Mouse (Mus musculus) liver, embryonic 14.5 days (tissue): ENCODE data around the gene Gm20683. TPM values are rescaled to one million over a fixed set of nuclear protein-coding genes. Genes with fewer than 3 reads are reported as not detected.

Experiments used
- ATAC-seq: fragments of 200-750 bp; cut with Nextera tagmentation; 2 replicates; pipeline ENCODE4 v1.8.0; 2017; ENCODE audit warnings: moderate number of reproducible peaks, mild to moderate bottlenecking, moderate library complexity; ENCODE audit not compliant: insufficient read depth
- DNase-seq, 3 experiments: peaks; one replicate each; pipeline ENCODE4 v3.0.0-alpha.2; 2012 to 2013; ENCODE audit warnings: low read depth in 3 of 3, low spot score in 3 of 3
- H3K27ac ChIP-seq: fragments of 300-500 bp; sonication (generic); 2 replicates; pipeline ENCODE4 v1.5.1; 2014; ENCODE audit warnings: moderate library complexity, mild to moderate bottlenecking, control low read depth, inconsistent platforms
- H3K27me3 ChIP-seq: fragments of 300-500 bp; sonication (generic); 2 replicates; pipeline ENCODE4 v1.6.1; 2014; ENCODE audit warnings: mild to moderate bottlenecking, low read length, moderate library complexity; ENCODE audit not compliant: control insufficient read depth, insufficient read depth
- H3K36me3 ChIP-seq: fragments of 300-500 bp; sonication (generic); replicated peaks from 2 replicates; pipeline ENCODE4 v1.6.1; 2014; ENCODE audit warnings: low read depth; ENCODE audit not compliant: control insufficient read depth, insufficient read depth
- H3K4me1 ChIP-seq, 2 experiments: fragments of 200-500 bp in 1 of 2; fragments of 300-500 bp in 1 of 2; sonication (generic) in 1 of 2; replicated peaks; 2 replicates each; pipeline ENCODE4 v1.6.1; 2012 to 2014; ENCODE audit warnings: antibody characterized with exemption in 1 of 2, inconsistent platforms in 1 of 2, low read length in 1 of 2; ENCODE audit not compliant: control insufficient read depth in 2 of 2, insufficient read depth in 2 of 2
- H3K4me2 ChIP-seq: fragments of 300-500 bp; sonication (generic); 2 replicates; pipeline ENCODE4 v1.6.1; 2014; ENCODE audit warnings: low read depth, mild to moderate bottlenecking, control low read depth, moderate library complexity
- H3K4me3 ChIP-seq, 2 experiments: fragments of 200-500 bp in 1 of 2; fragments of 300-500 bp in 1 of 2; sonication (generic) in 1 of 2; 2 replicates each; pipeline ENCODE4 v1.5.1; 2012 to 2014; ENCODE audit warnings: low read depth in 2 of 2, low read length in 2 of 2, mild to moderate bottlenecking in 2 of 2, control low read depth in 1 of 2, inconsistent platforms in 1 of 2, moderate library complexity in 1 of 2; ENCODE audit not compliant: insufficient read depth in 1 of 2
- H3K9ac ChIP-seq: fragments of 300-500 bp; sonication (generic); replicated peaks from 2 replicates; pipeline ENCODE4 v1.6.1; 2014; ENCODE audit warnings: mild to moderate bottlenecking, control low read depth, moderate library complexity
- H3K9me3 ChIP-seq: fragments of 300-500 bp; sonication (generic); 2 replicates; pipeline ENCODE4 v1.6.1; 2016; ENCODE audit warnings: low read length, mixed read lengths; ENCODE audit not compliant: control insufficient read depth
- CTCF ChIP-seq: IDR thresholded peaks from 2 replicates; pipeline ENCODE4 v1.5.1; 2016; ENCODE audit warnings: antibody characterized with exemption, low read depth, control low read depth
- EP300 ChIP-seq: IDR thresholded peaks from 2 replicates; pipeline ENCODE4 v1.6.1; 2016; ENCODE audit warnings: antibody characterized with exemption, low read depth
- WGBS: fragments of 180-500 bp; shearing (Covaris S2); extraction: QIAGEN DNeasy Blood & Tissue Kit; methylation state at CpG from one replicate; pipeline ENCODE4 v1.1.7; 2014; ENCODE audit not compliant: insufficient replicate concordance; 5-methylcytosine and 5-hydroxymethylcytosine counted together
- polyA plus RNA-seq, 2 experiments: library from polyadenylated mRNA; depleted of rRNA in 1 of 2; stranded (reverse) in 1 of 2; unstranded in 1 of 2; fragments of >200 nt; fragmentation: Nextera tagmentation in 1 of 2; extraction: Ambion mirVana in 1 of 2; gene quantifications; 2 replicates each; pipeline versions ENCODE4 v1.2.1 to v1.2.3; 2012 to 2014

Gene Gm20683
- polyA plus RNA-seq (2012; rRNA removed) (3.3 and 6.9 TPM in 2 replicates), polyA plus RNA-seq (2014; fragmentation: Nextera tagmentation; extraction: Ambion mirVana) (0.43 TPM in 1 of 2 replicates, not detected in the other)

DNA sequence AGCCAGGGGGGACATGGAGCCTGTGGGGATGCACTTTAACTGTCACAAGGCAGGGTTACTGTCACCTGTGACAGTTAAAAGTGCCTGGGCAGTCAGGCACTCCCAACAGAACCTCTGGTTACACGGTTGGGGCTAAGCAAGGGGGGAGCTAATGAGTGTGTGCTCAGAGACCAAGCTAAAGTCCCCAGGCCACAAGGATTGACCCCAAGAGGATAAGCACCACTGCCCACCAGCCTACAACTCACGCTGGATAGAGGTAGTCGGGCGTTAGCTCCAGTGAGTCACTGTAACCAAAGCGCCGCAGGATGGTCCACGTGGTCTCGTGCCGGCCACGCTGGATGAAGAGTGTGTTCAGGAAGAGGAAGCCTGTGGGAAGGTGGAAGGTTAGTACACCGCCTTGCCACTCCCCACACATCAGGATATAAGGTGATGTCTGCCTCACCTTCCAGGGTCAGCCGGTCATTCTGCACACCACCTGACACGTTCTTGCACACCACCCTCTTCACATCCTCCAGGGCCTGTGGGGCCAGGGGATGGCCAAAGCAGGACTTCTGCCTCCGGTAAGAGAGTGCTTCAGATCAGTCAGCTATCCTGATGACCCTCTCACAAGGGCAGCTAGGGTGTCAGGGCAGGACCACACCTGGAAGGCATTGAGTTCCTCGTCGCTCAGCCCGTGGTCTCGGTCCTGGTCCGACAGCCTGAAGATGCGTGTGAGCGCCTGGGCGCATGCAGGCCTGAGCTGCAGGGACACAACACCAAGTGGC lies at the start of gene Gm20683:
Gene Gm20683, minus strand, starts transcription at position 647 of the 764 bp plus-strand sequence.
- Histone ChIP-seq H3K27me3 (no peaks in the 10 kb centered on the region), H3K4me3 (no peak within 1 kb of the TSS), H3K4me1 (peaks cover 16 to 19% of the 10 kb centered on the region in 2 experiments), H3K9me3 (no peaks in the 10 kb centered on the region), H3K4me2 (no peak within 1 kb of the TSS; the same call in 1 of the 2 replicates), H3K27ac (no peak within 1 kb of the TSS), H3K36me3 (peaks cover 32% of the 10 kb centered on the region), H3K9ac (no peak within 1 kb of the TSS)
- TF ChIP-seq EP300 = no peak
- no peak for TF ChIP-seq CTCF
- 93% methylated on average over 22 of the region's 22 CpGs for WGBS
- DNase-seq = no peak
- ATAC-seq = no peak

DNA sequence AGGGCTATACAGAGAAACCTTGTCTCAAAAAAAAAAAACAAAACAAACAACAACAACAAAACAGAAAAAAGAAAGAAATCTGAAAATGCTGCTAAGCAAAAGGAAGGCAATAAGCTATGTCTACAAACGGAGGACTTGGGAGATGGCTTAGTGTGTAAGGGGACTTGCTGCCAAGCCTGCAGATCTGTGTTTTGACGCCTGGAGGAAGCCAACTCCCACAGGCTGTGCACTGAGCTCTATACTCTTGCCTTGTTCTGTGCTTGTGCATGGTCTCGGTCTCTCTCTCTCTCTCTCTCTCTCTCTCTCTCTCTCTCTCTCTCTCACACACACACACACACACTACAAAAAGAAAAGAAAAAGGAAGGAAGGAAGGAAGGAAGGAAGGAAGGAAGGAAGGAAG lies 47.3 kb upstream of the Gm20683 start:
- H3K9me3 ChIP-seq = no peaks in the 10 kb centered on the region
- ATAC-seq (no peak), DNase-seq (no peak)
- H3K4me2 ChIP-seq = no peak overlapping the region
- H3K27ac ChIP-seq = no peak overlapping the region
- TF ChIP-seq EP300 (no peak), CTCF (no peak)
- H3K36me3 ChIP-seq = no peaks in the 10 kb centered on the region
- H3K4me1 ChIP-seq = no peaks in the 10 kb centered on the region; a peak in 1 of 4 replicates
- H3K4me3 ChIP-seq = no peak overlapping the region
- WGBS = 73% methylated on average over 3 of the region's 3 CpGs
- H3K27me3 ChIP-seq = no peaks in the 10 kb centered on the region
- no peak overlapping the region for H3K9ac ChIP-seq

DNA sequence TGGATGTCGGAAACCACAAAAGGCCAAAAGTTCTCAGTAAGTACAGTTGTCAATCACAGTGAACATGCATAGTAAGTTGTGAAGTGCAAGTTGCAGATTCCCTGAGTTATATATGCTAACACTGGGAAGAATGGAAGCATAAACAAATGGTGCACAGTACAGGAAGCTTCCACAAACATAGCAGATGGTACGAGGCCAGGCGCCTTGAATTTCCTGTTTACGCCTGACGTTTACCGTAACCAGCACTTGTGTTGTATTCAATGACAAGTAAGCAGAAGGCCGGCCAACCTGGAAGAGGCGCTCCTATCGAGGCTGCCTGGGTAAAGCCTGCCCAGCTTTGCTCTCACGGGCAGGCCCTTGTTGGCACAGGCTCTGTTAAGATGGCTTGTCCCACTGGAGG lies 45.9 kb upstream of the Gm20683 start:
- no peak overlapping the region for H3K27ac ChIP-seq
- H3K27me3 ChIP-seq = no peaks in the 10 kb centered on the region
- 69% methylated on average over 10 of the region's 10 CpGs for WGBS
- no peak overlapping the region for H3K9ac ChIP-seq
- TF ChIP-seq EP300 = no peak
- no peak for TF ChIP-seq CTCF
- DNase-seq = no peak
- peaks cover 0 to 2% of the 10 kb centered on the region in 2 experiments; a peak in 3 of 4 replicates for H3K4me1 ChIP-seq
- 0 out of 2 replicates have a peak, but pooled peaks cover 2% of the 10 kb centered on the region for H3K36me3 ChIP-seq
- H3K4me2 ChIP-seq = no peak overlapping the region
- H3K4me3 ChIP-seq = no peak overlapping the region
- ATAC-seq = no peak
- H3K9me3 ChIP-seq = no peaks in the 10 kb centered on the region

DNA sequence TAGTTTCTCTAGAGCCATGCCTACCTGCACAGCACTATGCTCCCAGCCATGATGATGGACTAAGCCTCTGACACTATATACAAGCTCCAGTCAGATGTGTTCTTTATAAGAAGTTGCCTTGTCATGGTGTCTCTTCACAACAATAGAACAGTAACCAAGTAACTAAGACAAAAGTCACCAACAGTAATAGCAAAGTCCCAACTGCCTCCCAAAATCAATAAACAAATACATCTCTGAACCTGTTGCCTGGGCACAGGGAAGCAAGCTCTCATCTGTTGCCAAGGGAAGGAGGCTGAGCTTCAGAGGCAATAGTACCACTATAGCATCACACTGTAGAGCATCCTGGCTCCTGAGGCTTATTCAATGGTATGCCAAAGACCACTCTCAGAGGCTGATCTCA lies 45.2 kb upstream of the Gm20683 start:
- H3K27me3 ChIP-seq = no peaks in the 10 kb centered on the region
- H3K36me3 ChIP-seq = 0 out of 2 replicates have a peak, but pooled peaks cover 2% of the 10 kb centered on the region
- no peak overlapping the region for H3K4me2 ChIP-seq
- H3K4me3 ChIP-seq = no peak overlapping the region
- H3K27ac ChIP-seq = no peak overlapping the region
- ATAC-seq (no peak), DNase-seq (no peak)
- H3K4me1 ChIP-seq = peaks cover 0 to 9% of the 10 kb centered on the region in 2 experiments; a peak in 3 of 4 replicates
- TF ChIP-seq CTCF (no peak), EP300 (no peak)
- H3K9me3 ChIP-seq = no peaks in the 10 kb centered on the region
- no peak overlapping the region for H3K9ac ChIP-seq

DNA sequence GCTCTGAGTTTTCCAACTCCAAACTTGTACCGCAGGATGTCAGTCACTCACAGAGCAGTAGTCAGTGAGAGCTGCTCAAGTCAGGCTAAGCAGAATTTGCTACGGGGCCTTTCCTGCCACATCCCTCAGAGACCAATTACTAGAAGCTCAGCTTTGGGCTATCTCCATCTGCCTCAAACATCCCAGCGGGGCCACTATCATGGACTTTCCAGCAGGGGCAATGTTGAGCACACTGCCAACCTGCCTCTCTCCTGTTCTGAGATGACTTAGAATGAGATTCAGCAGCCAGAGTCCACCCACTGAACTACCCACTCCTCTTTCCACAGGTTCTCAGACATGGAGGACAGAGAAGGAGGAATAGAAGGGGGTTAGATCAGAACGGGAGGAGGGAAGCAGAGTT lies 44.1 kb upstream of the Gm20683 start:
- H3K27ac ChIP-seq = no peak overlapping the region
- no peak overlapping the region for H3K9ac ChIP-seq
- peaks cover 0 to 20% of the 10 kb centered on the region in 2 experiments; a peak in 3 of 4 replicates for H3K4me1 ChIP-seq
- H3K27me3 ChIP-seq = no peaks in the 10 kb centered on the region
- 55% methylated on average over 4 of the region's 4 CpGs for WGBS
- TF ChIP-seq EP300 (no peak), CTCF (peak; percentile 77)
- H3K36me3 ChIP-seq = 0 out of 2 replicates have a peak, but pooled peaks cover 2% of the 10 kb centered on the region
- H3K4me3 ChIP-seq = no peak overlapping the region
- DNase-seq (no peak), ATAC-seq (no peak)
- H3K9me3 ChIP-seq = no peaks in the 10 kb centered on the region
- H3K4me2 ChIP-seq = no peak overlapping the region
